Mouse (Mus musculus) CH12F3 (cell line): ENCODE measurements around the gene 1700008P02Rik.
"Not testable (repeated sequence)": the region's sequence is repeated elsewhere in the genome, so short reads cannot be mapped to it uniquely, and the experiment has no call there.

Experiments used
- in situ Hi-C: fragments of 300-500 bp; cut with MboI; formaldehyde crosslinking; loops from 2 replicates; pipeline ENCODE4 v1.14.3; 2020; ENCODE audit warnings: low sequenced_read_pairs

Gene 1700008P02Rik

GRCm38 (mm10) chr3:6620343-6620742, at the start of gene 1700008P02Rik:
1700008P02Rik (minus strand) TSS chr3:6620443.
- in situ Hi-C loops: no loop called here

- in situ Hi-C loops: no loop called here
Observed at GRCm38 (mm10) chr3:6649411-6649810, 29.2 kb upstream of the 1700008P02Rik start.

GRCm38 (mm10) chr3:6638151-6638550, 17.9 kb upstream of the 1700008P02Rik start:
- in situ Hi-C loops: not testable (repeated sequence)

GRCm38 (mm10) chr3:6634256-6634655, 14.0 kb upstream of the 1700008P02Rik start:
- in situ Hi-C loops: no loop called here

- in situ Hi-C loops: no loop called here
Observed at GRCm38 (mm10) chr3:6617881-6618280, 2.4 kb downstream of the 1700008P02Rik start.
